Mouse (Mus musculus): ENCODE data around the gene Asb11.

- no peak for TF ChIP-seq CTCF (IDR thresholded peaks at IDR 0.05; ENCODE audit: low read depth, low read length)
- no peak for TF ChIP-seq POLR2A (IDR thresholded peaks at IDR 0.05; ENCODE audit: borderline replicate concordance, low read depth, low read length)
These were observed 70.3 kb downstream of the Asb11 start for GRCm38 (mm10) chrX:164507068-164507467.

Measured in bone marrow macrophage, adult 2 months (primary cell).